Mouse (Mus musculus) limb, embryonic 14.5 days (tissue): ENCODE measurements around the gene Il4ra. TPM values are rescaled to one million over a fixed set of nuclear protein-coding genes. Genes with fewer than 3 reads are reported as not detected.

Experiments
- ATAC-seq: fragments of 200-750 bp; cut with Nextera tagmentation; 2 replicates; pipeline ENCODE4 v1.8.0; 2017; ENCODE audit warnings: low read depth, moderate number of reproducible peaks, moderate TSS enrichment; ENCODE audit not compliant: low FRiP score
- DNase-seq: peaks from one replicate; pipeline ENCODE4 v3.0.0-alpha.2; 2015; ENCODE audit warnings: low spot score
- H3K27ac ChIP-seq: fragments of 300-500 bp; sonication (generic); replicated peaks from 2 replicates; pipeline ENCODE4 v1.5.1; 2014; ENCODE audit warnings: low read depth, mild to moderate bottlenecking, low read length, moderate library complexity, mixed read lengths
- H3K27me3 ChIP-seq: fragments of 300-500 bp; sonication (generic); 2 replicates; pipeline ENCODE4 v1.6.1; 2014; ENCODE audit warnings: low read length, mixed read lengths; ENCODE audit not compliant: control insufficient read depth, insufficient read depth
- H3K36me3 ChIP-seq: fragments of 300-500 bp; sonication (generic); 2 replicates; pipeline ENCODE4 v1.6.1; 2014; ENCODE audit warnings: mild to moderate bottlenecking, low read length, moderate library complexity, mixed read lengths; ENCODE audit not compliant: control insufficient read depth, insufficient read depth
- H3K4me1 ChIP-seq: fragments of 300-500 bp; sonication (generic); 2 replicates; pipeline ENCODE4 v1.6.1; 2014; ENCODE audit warnings: antibody characterized with exemption, low read length, mixed read lengths; ENCODE audit not compliant: control insufficient read depth, insufficient read depth
- H3K4me2 ChIP-seq: fragments of 300-500 bp; sonication (generic); replicated peaks from 2 replicates; pipeline ENCODE4 v1.6.1; 2014; ENCODE audit warnings: low read depth, mild to moderate bottlenecking, low read length, moderate library complexity; ENCODE audit not compliant: severe bottlenecking
- H3K4me3 ChIP-seq: fragments of 300-500 bp; sonication (generic); replicated peaks from 2 replicates; pipeline ENCODE4 v1.5.1; 2014; ENCODE audit warnings: low read length
- H3K9ac ChIP-seq: fragments of 300-500 bp; sonication (generic); 2 replicates; pipeline ENCODE4 v1.6.1; 2014; ENCODE audit warnings: mild to moderate bottlenecking, low read depth, low read length, moderate library complexity; ENCODE audit not compliant: severe bottlenecking
- H3K9me3 ChIP-seq: fragments of 300-500 bp; sonication (generic); 2 replicates; pipeline ENCODE4 v1.6.1; 2016; ENCODE audit warnings: low read length; ENCODE audit not compliant: control insufficient read depth
- POLR2A ChIP-seq: fragments of 200-500 bp; IDR thresholded peaks from 2 replicates; pipeline ENCODE4 v1.8.0; 2012; ENCODE audit warnings: inconsistent platforms, mild to moderate bottlenecking, moderate library complexity, borderline replicate concordance; ENCODE audit not compliant: insufficient read depth, insufficient read length; ENCODE audit errors: extremely low read depth
- WGBS: fragments of 180-500 bp; shearing (Covaris S2); extraction: QIAGEN DNeasy Blood & Tissue Kit; methylation state at CpG from one replicate; pipeline ENCODE4 v1.1.7; 2014; 5-methylcytosine and 5-hydroxymethylcytosine counted together
- polyA plus RNA-seq, 2 experiments: library from polyadenylated mRNA; depleted of rRNA in 1 of 2; stranded (reverse) in 1 of 2; unstranded in 1 of 2; fragments of >200 nt; fragmentation: Nextera tagmentation in 1 of 2; extraction: Ambion mirVana in 1 of 2; gene quantifications; 2 replicates each; pipeline versions ENCODE4 v1.2.1 to v1.2.3; 2012 to 2014

Il4ra gene
- polyA plus RNA-seq, 2 experiments: 7.3 to 8.6 TPM

GRCm38 (mm10) chr7:125563093-125563492 is 11.2 kb downstream of the Il4ra start:
- no peaks in the 10 kb centered on the region for H3K9me3 ChIP-seq
- ATAC-seq (no peak), DNase-seq (no peak)
- H3K27ac ChIP-seq: no peak overlapping the region
- WGBS: 73% methylated on average over 3 of the region's 3 CpGs
- H3K9ac ChIP-seq: no peak overlapping the region
- H3K4me3 ChIP-seq: no peak overlapping the region
- no peak for TF ChIP-seq POLR2A
- H3K4me2 ChIP-seq: no peak overlapping the region
- H3K27me3 ChIP-seq: no peaks in the 10 kb centered on the region
- H3K36me3 ChIP-seq: no peaks in the 10 kb centered on the region
- peaks cover 4% of the 10 kb centered on the region; the same call in 1 of the 2 replicates for H3K4me1 ChIP-seq

- WGBS: 76% methylated on average over 11 of the region's 11 CpGs
- TF ChIP-seq POLR2A: no peak
- no peak overlapping the region for H3K27ac ChIP-seq
- peaks cover 4% of the 10 kb centered on the region for H3K4me1 ChIP-seq
- H3K4me3 ChIP-seq: no peak overlapping the region
- DNase-seq (no peak), ATAC-seq (no peak)
- no peak overlapping the region for H3K4me2 ChIP-seq
- no peaks in the 10 kb centered on the region for H3K27me3 ChIP-seq
- H3K9me3 ChIP-seq: no peaks in the 10 kb centered on the region
- H3K36me3 ChIP-seq: no peaks in the 10 kb centered on the region
- no peak overlapping the region for H3K9ac ChIP-seq
Observed at GRCm38 (mm10) chr7:125564316-125565024, 12.6 kb downstream of the Il4ra start.

DNA sequence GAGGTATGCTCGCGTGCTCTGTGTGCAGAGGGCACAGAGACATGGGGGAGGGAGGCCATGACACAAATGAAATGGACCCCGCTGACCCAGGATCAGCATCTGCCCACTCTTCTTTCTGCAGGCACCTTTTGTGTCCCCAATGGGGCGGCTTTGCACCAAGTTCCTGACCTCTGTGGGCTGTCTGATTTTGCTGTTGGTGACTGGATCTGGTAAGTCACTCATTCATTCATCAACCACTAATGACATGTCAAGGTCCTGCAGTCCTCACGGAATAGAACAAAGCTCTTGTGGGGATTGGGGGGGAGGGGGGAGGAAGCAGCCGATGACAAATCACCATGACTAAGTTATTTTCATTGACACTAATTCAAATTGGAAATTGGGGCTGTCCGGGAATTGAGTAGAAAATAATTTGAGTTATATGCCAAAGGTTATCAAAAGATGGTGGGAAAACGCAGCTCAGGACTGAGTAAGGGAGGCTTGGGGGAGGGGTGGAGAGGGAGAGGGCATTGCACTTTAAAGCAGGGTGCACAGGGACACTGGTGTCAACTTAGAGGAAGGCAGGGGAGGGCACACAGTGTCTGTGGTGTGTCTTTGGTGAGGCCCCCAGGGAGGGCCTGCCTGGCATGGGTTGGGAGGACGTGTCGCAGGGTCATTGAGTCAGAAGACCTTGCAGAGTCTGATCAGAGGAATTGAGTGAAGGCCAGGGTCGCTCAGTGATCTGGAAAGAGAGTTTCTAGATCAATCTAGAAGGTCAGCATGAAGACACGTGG is 13.8 kb downstream of the Il4ra start:
- no peak for TF ChIP-seq POLR2A
- H3K27ac ChIP-seq: no peak overlapping the region
- no peak overlapping the region for H3K4me2 ChIP-seq
- no peaks in the 10 kb centered on the region for H3K27me3 ChIP-seq
- no peak overlapping the region for H3K4me3 ChIP-seq
- H3K36me3 ChIP-seq: peaks cover 5% of the 10 kb centered on the region
- H3K4me1 ChIP-seq: peaks cover 4% of the 10 kb centered on the region
- no peak overlapping the region for H3K9ac ChIP-seq
- ATAC-seq (no peak), DNase-seq (no peak)
- 67% methylated on average over 12 of the region's 12 CpGs for WGBS
- H3K9me3 ChIP-seq: no peaks in the 10 kb centered on the region

- no peak overlapping the region for H3K4me3 ChIP-seq
- no peak overlapping the region for H3K4me2 ChIP-seq
- peaks cover 5% of the 10 kb centered on the region for H3K36me3 ChIP-seq
- no peak overlapping the region for H3K27ac ChIP-seq
- no peak for TF ChIP-seq POLR2A
- no peaks in the 10 kb centered on the region for H3K9me3 ChIP-seq
- H3K9ac ChIP-seq: no peak overlapping the region
- WGBS: 84% methylated on average over 2 of the region's 2 CpGs
- no peak for DNase-seq
- peaks cover 4% of the 10 kb centered on the region for H3K4me1 ChIP-seq
- ATAC-seq: no peak
- H3K27me3 ChIP-seq: no peaks in the 10 kb centered on the region
Observed at GRCm38 (mm10) chr7:125566420-125566819, 14.5 kb downstream of the Il4ra start.

- H3K9ac ChIP-seq: no peak overlapping the region
- DNase-seq (no peak), ATAC-seq (no peak)
Observed at GRCm38 (mm10) chr7:125568888-125569287, 17.0 kb downstream of the Il4ra start.

More at GRCm38 (mm10) chr7:125568888-125569287, 17.0 kb downstream of the Il4ra start:
- Histone ChIP-seq H3K27me3 (no peaks in the 10 kb centered on the region), H3K36me3 (peaks cover 5% of the 10 kb centered on the region), H3K27ac (no peak overlapping the region), H3K4me3 (no peak overlapping the region), H3K4me2 (no peak overlapping the region), H3K9me3 (no peaks in the 10 kb centered on the region), H3K4me1 (no peaks in the 10 kb centered on the region; the same call in 1 of the 2 replicates)
- TF ChIP-seq POLR2A: no peak
- 71% methylated on average over 8 of the region's 8 CpGs for WGBS
